Mouse (Mus musculus) erythroblast, embryonic 14.5 days (primary cell): Measurements from ENCODE around the gene Plekha6.

Experiments used
- GATA1 ChIP-seq: IDR thresholded peaks from 2 replicates; pipeline ENCODE4 v1.6.1; 2012; ENCODE audit warnings: low read length, inconsistent platforms, mixed read lengths
- TAL1 ChIP-seq: IDR thresholded peaks from 3 replicates; pipeline ENCODE4 v1.6.1; 2012; ENCODE audit warnings: low read length, inconsistent platforms, mixed read lengths

GRCm38 (mm10) chr1:133321267-133321925, 157.4 kb downstream of the Plekha6 start, which contains the start of gene Kiss1:
- no peak for TF ChIP-seq GATA1
- no peak for TF ChIP-seq TAL1
